Mouse (Mus musculus): ENCODE measurements around the gene Eif4e3. TPM values are rescaled to one million over a fixed set of nuclear protein-coding genes. Genes with fewer than 3 reads are reported as not detected.

The Eif4e3 gene
- polyA plus RNA-seq, 1 experiment from 2014 or later: 19.3 TPM

DNA sequence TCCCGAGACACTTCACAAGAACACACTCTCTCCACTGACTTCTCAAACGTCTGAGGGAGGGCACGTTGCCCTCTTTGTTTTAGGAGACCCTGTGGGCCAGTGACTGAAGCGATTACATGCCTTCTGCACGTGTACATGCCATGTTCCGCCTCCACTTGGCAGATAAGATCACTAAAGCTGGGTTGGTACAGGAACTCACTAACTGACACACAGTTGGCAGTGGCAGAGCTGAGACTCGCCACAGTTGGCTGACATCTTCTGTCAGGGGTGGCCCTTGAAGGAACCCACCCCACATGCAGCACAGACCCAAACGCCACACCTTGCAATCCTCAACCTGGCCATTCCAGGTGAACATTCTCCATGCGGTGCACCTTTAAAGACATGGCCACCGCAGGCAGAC lies 8.0 kb downstream of the Eif4e3 start:
- Histone ChIP-seq H3K4me1 (ENCODE audit: control insufficient read depth, insufficient read depth, low read length) (no peaks in the 10 kb centered on the region), H3K27me3 (ENCODE audit: control insufficient read depth, insufficient read depth, low read length) (no peaks in the 10 kb centered on the region), H3K27ac (replicated peaks; ENCODE audit: low read depth, low read length) (no peak overlapping the region), H3K4me3 (ENCODE audit: low read depth, low read length) (no peak overlapping the region), H3K9ac (replicated peaks; ENCODE audit: low read length) (no peak overlapping the region), H3K36me3 (replicated peaks; ENCODE audit: control insufficient read depth, insufficient read depth, low read depth, low read length) (no peaks in the 10 kb centered on the region), H3K4me2 (ENCODE audit: low read depth, low read length) (no peak overlapping the region), H3K9me3 (replicated peaks; ENCODE audit: control insufficient read depth, low read length) (no peaks in the 10 kb centered on the region)
- no peak for ATAC-seq (replicated peaks; ENCODE audit: insufficient number of reproducible peaks, low FRiP score, low TSS enrichment, low read depth)
- DNase-seq (ENCODE audit: low spot score): no peak
- 86% methylated on average over 10 of the region's 10 CpGs for WGBS

DNA sequence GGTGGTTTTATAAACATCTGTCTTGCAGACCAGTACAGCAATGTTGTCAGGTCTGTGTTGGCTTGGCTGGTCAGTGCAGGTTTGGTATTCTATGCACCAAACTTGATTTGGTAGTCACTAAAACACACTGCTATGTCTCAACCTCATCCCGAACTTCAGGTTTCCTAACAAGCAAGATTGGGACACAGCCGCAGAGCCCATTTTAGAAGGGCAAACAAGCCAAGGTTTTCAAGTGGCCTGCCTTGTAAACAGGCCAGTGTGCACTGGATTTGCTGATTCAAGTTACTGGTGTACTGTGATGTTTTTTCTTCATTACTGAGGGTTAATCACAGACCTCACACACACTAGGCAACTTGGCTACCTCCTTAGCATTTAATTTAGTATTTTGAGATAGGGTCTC lies 10.5 kb downstream of the Eif4e3 start:
- Histone ChIP-seq H3K4me2 (ENCODE audit: low read depth, low read length) (no peak overlapping the region), H3K36me3 (replicated peaks; ENCODE audit: control insufficient read depth, insufficient read depth, low read depth, low read length) (no peaks in the 10 kb centered on the region), H3K27ac (replicated peaks; ENCODE audit: low read depth, low read length) (no peak overlapping the region), H3K27me3 (ENCODE audit: control insufficient read depth, insufficient read depth, low read length) (no peaks in the 10 kb centered on the region), H3K4me1 (ENCODE audit: control insufficient read depth, insufficient read depth, low read length) (no peaks in the 10 kb centered on the region), H3K9ac (replicated peaks; ENCODE audit: low read length) (no peak overlapping the region), H3K4me3 (ENCODE audit: low read depth, low read length) (no peak overlapping the region), H3K9me3 (replicated peaks; ENCODE audit: control insufficient read depth, low read length) (no peaks in the 10 kb centered on the region)
- DNase-seq (ENCODE audit: low spot score) (no peak), ATAC-seq (replicated peaks; ENCODE audit: insufficient number of reproducible peaks, low FRiP score, low TSS enrichment, low read depth) (no peak)
- 83% methylated on average over 2 of the region's 2 CpGs for WGBS

DNA sequence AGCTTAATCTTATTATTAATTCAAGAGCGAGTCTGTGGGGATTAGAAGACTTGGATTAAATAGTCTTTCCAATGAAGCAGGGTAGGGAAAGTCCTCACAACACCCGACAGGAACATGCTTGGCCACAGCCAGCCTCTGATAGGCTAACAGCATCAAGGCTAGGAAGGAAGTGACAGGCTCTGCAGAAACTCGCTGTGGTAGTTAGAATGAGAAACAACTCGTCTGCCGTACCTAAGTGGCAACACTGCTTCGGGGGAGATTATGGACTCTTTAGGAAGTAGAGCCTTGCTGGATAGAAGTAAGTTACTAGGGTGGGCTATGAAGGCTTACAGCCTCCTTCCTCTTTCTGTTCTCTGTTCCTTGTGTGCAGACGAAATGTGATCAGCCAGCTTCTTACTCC lies 11.1 kb downstream of the Eif4e3 start:
- Histone ChIP-seq H3K27ac (replicated peaks; ENCODE audit: low read depth, low read length) (no peak overlapping the region), H3K36me3 (replicated peaks; ENCODE audit: control insufficient read depth, insufficient read depth, low read depth, low read length) (no peaks in the 10 kb centered on the region), H3K4me3 (ENCODE audit: low read depth, low read length) (no peak overlapping the region), H3K27me3 (ENCODE audit: control insufficient read depth, insufficient read depth, low read length) (no peaks in the 10 kb centered on the region), H3K9ac (replicated peaks; ENCODE audit: low read length) (no peak overlapping the region), H3K4me1 (ENCODE audit: control insufficient read depth, insufficient read depth, low read length) (no peaks in the 10 kb centered on the region), H3K9me3 (replicated peaks; ENCODE audit: control insufficient read depth, low read length) (no peaks in the 10 kb centered on the region), H3K4me2 (ENCODE audit: low read depth, low read length) (no peak overlapping the region)
- WGBS: 53% methylated on average over 7 of the region's 7 CpGs
- DNase-seq (ENCODE audit: low spot score) (no peak), ATAC-seq (replicated peaks; ENCODE audit: insufficient number of reproducible peaks, low FRiP score, low TSS enrichment, low read depth) (no peak)

GRCm38 (mm10) chr6:99654343-99654742 lies 12.2 kb downstream of the Eif4e3 start:
- H3K4me3 ChIP-seq (ENCODE audit: low read depth, low read length): no peak overlapping the region
- no peak for DNase-seq (ENCODE audit: low spot score)
- 45% methylated on average over 5 of the region's 5 CpGs for WGBS
- H3K36me3 ChIP-seq (replicated peaks; ENCODE audit: control insufficient read depth, insufficient read depth, low read depth, low read length): no peaks in the 10 kb centered on the region
- no peaks in the 10 kb centered on the region for H3K4me1 ChIP-seq (ENCODE audit: control insufficient read depth, insufficient read depth, low read length)
- H3K27me3 ChIP-seq (ENCODE audit: control insufficient read depth, insufficient read depth, low read length): no peaks in the 10 kb centered on the region
- ATAC-seq (replicated peaks; ENCODE audit: insufficient number of reproducible peaks, low FRiP score, low TSS enrichment, low read depth): no peak
- no peak overlapping the region for H3K4me2 ChIP-seq (ENCODE audit: low read depth, low read length)
- no peaks in the 10 kb centered on the region for H3K9me3 ChIP-seq (replicated peaks; ENCODE audit: control insufficient read depth, low read length)
- H3K9ac ChIP-seq (replicated peaks; ENCODE audit: low read length): no peak overlapping the region
- H3K27ac ChIP-seq (replicated peaks; ENCODE audit: low read depth, low read length): no peak overlapping the region

- H3K4me2 ChIP-seq (ENCODE audit: low read depth, low read length): no peak overlapping the region
- ATAC-seq (replicated peaks; ENCODE audit: insufficient number of reproducible peaks, low FRiP score, low TSS enrichment, low read depth) (no peak), DNase-seq (ENCODE audit: low spot score) (peak; percentile 46)
- no peaks in the 10 kb centered on the region for H3K4me1 ChIP-seq (ENCODE audit: control insufficient read depth, insufficient read depth, low read length)
- H3K9me3 ChIP-seq (replicated peaks; ENCODE audit: control insufficient read depth, low read length): no peaks in the 10 kb centered on the region
- no peak overlapping the region for H3K27ac ChIP-seq (replicated peaks; ENCODE audit: low read depth, low read length)
- H3K36me3 ChIP-seq (replicated peaks; ENCODE audit: control insufficient read depth, insufficient read depth, low read depth, low read length): no peaks in the 10 kb centered on the region
- no peak overlapping the region for H3K4me3 ChIP-seq (ENCODE audit: low read depth, low read length)
- H3K9ac ChIP-seq (replicated peaks; ENCODE audit: low read length): no peak overlapping the region
- WGBS: 84% methylated on average over 2 of the region's 2 CpGs
- H3K27me3 ChIP-seq (ENCODE audit: control insufficient read depth, insufficient read depth, low read length): no peaks in the 10 kb centered on the region
These were observed 14.2 kb downstream of the Eif4e3 start for GRCm38 (mm10) chr6:99652341-99652740.

DNA sequence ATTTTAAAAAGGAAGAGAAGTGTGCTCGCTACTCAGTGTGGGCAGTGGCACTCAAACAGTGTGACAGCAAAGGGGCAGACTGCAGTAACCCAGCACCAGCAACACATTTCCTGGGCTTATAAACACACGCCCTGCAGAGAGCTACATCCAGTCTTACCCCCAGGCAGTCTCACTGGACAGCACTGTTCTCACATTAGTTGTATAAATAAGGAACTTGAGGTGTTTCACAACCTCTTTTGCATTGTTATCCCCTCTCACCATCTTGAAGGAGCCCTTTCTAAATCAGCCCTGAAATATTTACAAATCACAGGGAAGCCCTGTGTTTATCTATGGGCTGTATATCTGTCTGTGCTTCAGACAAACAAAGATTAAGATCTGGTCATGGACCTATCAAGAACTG lies 17.3 kb downstream of the Eif4e3 start:
- whole genome bisulfite sequencing: 49% methylated on average over 2 of the region's 2 CpGs
- Histone ChIP-seq H3K9ac (replicated peaks; ENCODE audit: low read length) (no peak overlapping the region), H3K4me2 (ENCODE audit: low read depth, low read length) (no peak overlapping the region), H3K36me3 (replicated peaks; ENCODE audit: control insufficient read depth, insufficient read depth, low read depth, low read length) (no peaks in the 10 kb centered on the region), H3K27ac (replicated peaks; ENCODE audit: low read depth, low read length) (no peak overlapping the region), H3K4me1 (ENCODE audit: control insufficient read depth, insufficient read depth, low read length) (no peaks in the 10 kb centered on the region), H3K27me3 (ENCODE audit: control insufficient read depth, insufficient read depth, low read length) (no peaks in the 10 kb centered on the region), H3K9me3 (replicated peaks; ENCODE audit: control insufficient read depth, low read length) (no peaks in the 10 kb centered on the region), H3K4me3 (ENCODE audit: low read depth, low read length) (no peak overlapping the region)
- no peak for DNase-seq (ENCODE audit: low spot score)
- no peak for ATAC-seq (replicated peaks; ENCODE audit: insufficient number of reproducible peaks, low FRiP score, low TSS enrichment, low read depth)

DNA sequence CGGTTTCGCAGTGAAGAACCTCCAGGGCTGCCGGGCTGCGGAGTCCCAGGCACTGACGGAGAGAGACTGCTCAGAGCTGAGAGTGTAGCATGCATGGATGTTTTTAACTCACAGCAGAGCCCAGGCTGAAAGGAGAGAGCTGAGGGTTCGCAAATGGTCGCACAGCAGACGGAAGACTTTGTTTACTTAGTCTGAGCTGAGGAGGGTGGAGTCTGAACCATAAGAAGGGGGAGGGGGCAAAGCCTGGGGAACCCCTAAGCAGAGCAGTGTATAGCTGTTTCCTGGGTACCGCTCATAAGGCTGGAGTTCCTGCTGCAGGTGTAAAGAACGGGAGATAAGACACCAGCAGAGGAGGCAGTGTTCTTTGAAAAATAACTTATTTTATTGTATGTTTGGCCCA lies 20.2 kb downstream of the Eif4e3 start:
- Histone ChIP-seq H3K4me2 (ENCODE audit: low read depth, low read length) (no peak overlapping the region), H3K9ac (replicated peaks; ENCODE audit: low read length) (no peak overlapping the region), H3K27me3 (ENCODE audit: control insufficient read depth, insufficient read depth, low read length) (no peaks in the 10 kb centered on the region), H3K4me3 (ENCODE audit: low read depth, low read length) (no peak overlapping the region), H3K4me1 (ENCODE audit: control insufficient read depth, insufficient read depth, low read length) (no peaks in the 10 kb centered on the region), H3K36me3 (replicated peaks; ENCODE audit: control insufficient read depth, insufficient read depth, low read depth, low read length) (no peaks in the 10 kb centered on the region), H3K27ac (replicated peaks; ENCODE audit: low read depth, low read length) (no peak overlapping the region), H3K9me3 (replicated peaks; ENCODE audit: control insufficient read depth, low read length) (no peaks in the 10 kb centered on the region)
- 57% methylated on average over 10 of the region's 10 CpGs for WGBS
- DNase-seq (ENCODE audit: low spot score) (no peak), ATAC-seq (replicated peaks; ENCODE audit: insufficient number of reproducible peaks, low FRiP score, low TSS enrichment, low read depth) (no peak)

GRCm38 (mm10) chr6:99644876-99645275 lies 21.7 kb downstream of the Eif4e3 start:
- no peaks in the 10 kb centered on the region for H3K9me3 ChIP-seq (replicated peaks; ENCODE audit: control insufficient read depth, low read length)
- H3K36me3 ChIP-seq (replicated peaks; ENCODE audit: control insufficient read depth, insufficient read depth, low read depth, low read length): no peaks in the 10 kb centered on the region
- H3K4me3 ChIP-seq (ENCODE audit: low read depth, low read length): no peak overlapping the region
- 80% methylated on average over 5 of the region's 5 CpGs for WGBS
- no peak overlapping the region for H3K9ac ChIP-seq (replicated peaks; ENCODE audit: low read length)
- no peak overlapping the region for H3K4me2 ChIP-seq (ENCODE audit: low read depth, low read length)
- no peaks in the 10 kb centered on the region for H3K4me1 ChIP-seq (ENCODE audit: control insufficient read depth, insufficient read depth, low read length)
- ATAC-seq (replicated peaks; ENCODE audit: insufficient number of reproducible peaks, low FRiP score, low TSS enrichment, low read depth) (no peak), DNase-seq (ENCODE audit: low spot score) (no peak)
- H3K27me3 ChIP-seq (ENCODE audit: control insufficient read depth, insufficient read depth, low read length): no peaks in the 10 kb centered on the region
- H3K27ac ChIP-seq (replicated peaks; ENCODE audit: low read depth, low read length): no peak overlapping the region
